Comparison of ENCODE assay signal across 9 mouse cellular contexts in the genomic region with DNA sequence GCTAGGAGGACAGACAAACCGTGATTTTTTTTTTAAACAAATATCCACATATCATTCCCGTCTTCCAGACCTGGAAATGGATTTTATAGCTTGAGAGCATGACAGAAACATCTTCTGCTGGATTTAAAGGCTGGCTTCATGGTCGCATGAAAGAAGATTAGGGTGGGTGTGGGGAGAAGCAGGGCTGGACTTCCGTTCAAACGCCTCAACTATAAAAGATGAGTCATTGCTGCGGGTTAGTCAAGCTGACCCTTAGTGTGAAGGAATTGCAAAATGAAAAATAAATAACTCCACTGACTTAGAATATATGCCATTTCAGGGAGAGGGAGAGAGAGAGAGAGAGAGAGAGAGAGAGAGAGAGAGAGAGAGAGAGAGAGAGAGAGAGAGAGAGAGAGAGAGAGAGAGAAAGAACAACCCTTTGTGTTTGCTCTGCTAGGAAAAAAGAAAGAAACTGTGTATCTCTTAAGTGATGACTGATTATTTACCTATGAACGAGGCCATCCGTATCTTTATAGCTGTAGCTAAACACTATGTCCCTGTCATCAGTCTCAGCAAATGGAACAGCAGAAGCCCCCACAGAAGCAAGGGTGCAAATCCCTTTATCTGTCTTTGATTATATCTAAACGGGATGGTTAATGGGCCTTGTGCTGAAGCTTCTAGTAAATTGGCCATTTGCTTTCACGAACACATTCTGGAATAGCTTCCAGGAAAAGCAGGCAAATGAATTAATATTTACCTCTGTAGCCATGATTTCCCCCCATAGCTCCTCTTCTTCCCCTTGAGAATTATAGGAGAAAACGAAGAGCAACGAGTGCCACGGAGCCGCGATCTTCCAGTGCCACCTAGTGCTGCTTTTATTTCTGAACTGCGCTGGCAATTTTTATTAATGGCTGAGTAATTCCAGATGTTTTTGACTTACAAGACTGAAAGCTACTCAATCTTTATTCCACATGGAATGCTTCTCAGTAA.
DNase-seq lines count a peak whose midpoint lies in the region; ATAC-seq and TF ChIP-seq lines count a peak whose summit lies in the region.
"Had no signal": no experiment of that assay in that cellular context is flagged by ENCODE, and none has a peak within 500 bp of the region (broad histone marks: within the 10 kb centered on the region; RNA-seq: fewer than 3 reads in every experiment).

No protein-coding gene starts in this region.

- WGBS in lung, adult 2 months = 16% methylated on average over 16 of the region's 16 CpGs
- 31% methylated on average over 16 of the region's 16 CpGs for WGBS in liver, embryonic 14.5 days (ENCODE audit: insufficient replicate concordance)

- no peak for DNase-seq in lung, adult 2 months
- DNase-seq in lung, postnatal 36 days = no peak
- peak; percentile 79 for DNase-seq in brain, adult 2 months (ENCODE audit: low read depth, low spot score)
- peak; percentile 28 for DNase-seq in heart, adult 8-10 months (ENCODE audit: low spot score)
- peak; percentile 13 for DNase-seq in kidney, adult 9 months
- no peak for DNase-seq in liver, embryonic 14.5 days (ENCODE audit: low read depth in 3 of 3, low spot score in 3 of 3)
- DNase-seq in right cerebral cortex, adult 2 months (ENCODE audit: low spot score in 2 of 2) = peak; percentile 28 to 46
- no peak for DNase-seq in spleen, adult 18-20 months

- peak; percentile 60; the same call in 1 of the 2 replicates for TF ChIP-seq CTCF in lung, adult 2 months (IDR thresholded peaks at IDR 0.05; ENCODE audit: insufficient read depth, low read length)
- TF ChIP-seq CTCF in liver, embryonic 14.5 days (IDR thresholded peaks at IDR 0.05; ENCODE audit: low read depth) = peak; percentile 18; the same call in 1 of the 2 replicates

- no peak for ATAC-seq in liver, embryonic 14.5 days (ENCODE audit: insufficient read depth)

- no peaks in the 10 kb centered on the region for H3K27me3 ChIP-seq in liver, embryonic 14.5 days (ENCODE audit: control insufficient read depth, insufficient read depth, low read length)
- H3K27me3 ChIP-seq: liver, embryonic 15.5 days had no signal

- no peak for TF ChIP-seq EP300 in liver, embryonic 14.5 days (IDR thresholded peaks at IDR 0.05; ENCODE audit: low read depth)

- H3K27ac ChIP-seq in liver, embryonic 14.5 days = no peak overlapping the region
- H3K27ac ChIP-seq: liver, embryonic 15.5 days had no signal

- no peak overlapping the region for H3K4me2 ChIP-seq in liver, embryonic 14.5 days (ENCODE audit: low read depth)
- H3K4me2 ChIP-seq: liver, embryonic 15.5 days had no signal

- no peaks in the 10 kb centered on the region for H3K9me3 ChIP-seq in liver, embryonic 14.5 days (ENCODE audit: control insufficient read depth, low read length)
- H3K9me3 ChIP-seq: liver, embryonic 15.5 days had no signal

- H3K4me3 ChIP-seq in lung, adult 2 months (replicated peaks; ENCODE audit: extremely low read depth, low read depth, low read length) = no peak overlapping the region
- no peak overlapping the region for H3K4me3 ChIP-seq in liver, embryonic 14.5 days (ENCODE audit: insufficient read depth in 1 of 2, low read depth in 2 of 2, low read length in 2 of 2)
- H3K4me3 ChIP-seq: liver, embryonic 15.5 days had no signal

- peaks cover 3% of the 10 kb centered on the region; the same call in 1 of the 2 replicates for H3K4me1 ChIP-seq in lung, adult 2 months (ENCODE audit: control insufficient read depth, insufficient read depth, low read length)
- no peaks in the 10 kb centered on the region for H3K4me1 ChIP-seq in liver, embryonic 14.5 days (replicated peaks; ENCODE audit: control insufficient read depth in 2 of 2, insufficient read depth in 2 of 2, low read length in 1 of 2)
- H3K4me1 ChIP-seq: liver, embryonic 15.5 days had no signal

- TF ChIP-seq POLR2A in lung, adult 2 months (IDR thresholded peaks at IDR 0.05; ENCODE audit: borderline replicate concordance, extremely low read depth, low read depth, low read length) = no peak

- no peak overlapping the region for H3K9ac ChIP-seq in liver, embryonic 14.5 days (replicated peaks)
- H3K9ac ChIP-seq: liver, embryonic 15.5 days had no signal

- no peaks in the 10 kb centered on the region for H3K36me3 ChIP-seq in liver, embryonic 14.5 days (replicated peaks; ENCODE audit: control insufficient read depth, insufficient read depth, low read depth)
- H3K36me3 ChIP-seq: liver, embryonic 15.5 days had no signal

Comparison
In these comparisons a context has a peak if more than half of its experiments do, and no peak if none do; other contexts are left out.
1. DNase-seq: peak in brain, adult 2 months (single experiment), heart, adult 8-10 months (single experiment), kidney, adult 9 months (single experiment) and right cerebral cortex, adult 2 months (2 of 2); none in lung, adult 2 months (single experiment), lung, postnatal 36 days (single experiment), liver, embryonic 14.5 days (0 of 3) and spleen, adult 18-20 months (0 of 2).